Mouse (Mus musculus) CH12.LX (cell line): ENCODE results near the gene Olfr1163.

Experiments used
- JUND ChIP-seq: conservative IDR thresholded peaks from 2 replicates; pipeline ENCODE4 v1.6.1; 2011; ENCODE audit warnings: low read depth, low read length, improper control_type of control experiment
- MAX ChIP-seq: IDR thresholded peaks from 2 replicates; pipeline ENCODE4 v1.6.1; 2011; ENCODE audit warnings: low read length, improper control_type of control experiment
- MYC ChIP-seq: IDR thresholded peaks from 2 replicates; pipeline ENCODE4 v1.6.1; 2011; ENCODE audit warnings: low read depth, mild to moderate bottlenecking, improper control_type of control experiment, low read length
- TCF12 ChIP-seq: IDR thresholded peaks from 2 replicates; pipeline ENCODE4 v1.6.1; 2014; ENCODE audit warnings: low read depth, mild to moderate bottlenecking, inconsistent platforms, low read length, improper control_type of control experiment
- ZNF384 ChIP-seq: IDR thresholded peaks from 2 replicates; pipeline ENCODE4 v1.6.1; 2012; ENCODE audit warnings: low read depth, low read length, improper control_type of control experiment, inconsistent platforms

- TF ChIP-seq ZNF384 = no peak
- no peak for TF ChIP-seq MYC
- TF ChIP-seq TCF12 = no peak
- TF ChIP-seq JUND = no peak
- TF ChIP-seq MAX = no peak
Observed at GRCm38 (mm10) chr2:88063587-88063986, 8.0 kb downstream of the Olfr1163 start.
